Mouse (Mus musculus) myocyte (in vitro differentiated cells): ENCODE data around the gene Kdm6b.

Source experiments
- CEBPB ChIP-seq: IDR thresholded peaks from 2 replicates; pipeline ENCODE4 v1.6.1; 2011; ENCODE audit warnings: mild to moderate bottlenecking, moderate library complexity; ENCODE audit not compliant: poor library complexity, insufficient read depth, severe bottlenecking
- POLR2A ChIP-seq: IDR thresholded peaks from one replicate; pipeline ENCODE4 v1.6.1; 2011; ENCODE audit warnings: low read depth, mild to moderate bottlenecking, control low read depth, moderate library complexity; ENCODE audit not compliant: insufficient read length
- POLR2AphosphoS2 ChIP-seq: IDR thresholded peaks from one replicate; pipeline ENCODE4 v1.6.1; 2011; ENCODE audit warnings: low read depth, control low read depth; ENCODE audit not compliant: insufficient read length
- USF1 ChIP-seq: IDR thresholded peaks from one replicate; pipeline ENCODE4 v1.6.1; 2011; ENCODE audit warnings: low read depth, mild to moderate bottlenecking, control low read depth, moderate library complexity

DNA sequence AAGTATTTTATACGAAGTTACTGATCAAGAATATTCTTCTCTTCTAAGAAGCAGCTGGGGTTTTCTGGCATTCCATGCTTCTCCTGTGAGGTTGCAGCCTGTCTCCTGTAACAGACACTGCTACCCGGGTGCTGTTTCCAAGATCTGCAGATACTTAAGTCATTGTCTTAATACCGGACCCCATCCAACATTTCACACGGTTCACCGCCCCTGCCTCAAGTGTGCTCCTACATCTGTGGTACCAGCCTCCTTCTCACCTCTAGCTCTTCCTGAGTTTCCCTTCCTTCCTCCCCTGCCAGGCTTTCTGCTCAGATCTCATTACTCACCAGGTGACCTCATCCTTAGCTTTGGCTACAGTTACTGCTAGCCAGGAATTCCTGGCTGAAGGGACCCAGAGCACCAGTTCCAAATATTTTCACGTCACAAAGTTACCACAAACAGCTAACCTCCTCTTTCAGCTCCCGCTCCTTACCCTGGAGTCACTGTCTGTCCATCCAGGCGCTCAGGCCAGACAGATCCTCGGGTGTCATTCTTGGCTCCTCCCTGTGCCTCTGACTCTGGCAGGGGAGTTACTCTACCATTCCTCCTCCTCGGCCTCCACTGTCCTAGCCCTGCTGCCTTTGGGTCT, 30.9 kb downstream of the Kdm6b start:
- TF ChIP-seq POLR2AphosphoS2 (peak; percentile 20), USF1 (no peak), CEBPB (no peak), POLR2A (peak; percentile 10)
